Mouse (Mus musculus) erythroblast, embryonic 14.5 days (primary cell): ENCODE measurements around the gene Dnase2a.

Source experiments
- GATA1 ChIP-seq: IDR thresholded peaks from 2 replicates; pipeline ENCODE4 v1.6.1; 2012; ENCODE audit warnings: low read length, inconsistent platforms, mixed read lengths
- TAL1 ChIP-seq: IDR thresholded peaks from 3 replicates; pipeline ENCODE4 v1.6.1; 2012; ENCODE audit warnings: low read length, inconsistent platforms, mixed read lengths

DNA sequence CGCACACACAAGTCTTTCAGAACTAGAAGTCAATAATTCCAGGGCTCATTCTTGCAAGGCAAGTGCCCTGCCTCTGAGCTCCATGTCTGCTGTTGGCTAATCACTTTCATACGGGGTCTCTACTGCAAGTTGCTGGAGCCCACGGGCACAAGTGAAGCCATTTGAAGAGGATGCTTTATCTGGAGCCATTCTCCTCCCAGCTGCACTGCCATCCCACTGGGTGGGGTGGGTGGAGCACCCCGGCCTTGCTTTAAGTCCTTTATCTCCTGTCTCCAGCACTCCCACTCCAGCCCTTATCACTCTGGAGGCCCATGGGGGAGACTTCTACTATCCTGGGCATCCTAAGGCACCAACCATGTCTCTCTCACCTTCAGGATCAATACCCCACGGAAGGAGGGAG lies 62.6 kb downstream of the Dnase2a start:
- TF ChIP-seq GATA1 (peak; percentile 97), TAL1 (peak; percentile 88)
